Mouse (Mus musculus) hindbrain, embryonic 13.5 days (tissue): ENCODE data around the gene 4933428G20Rik. TPM values are rescaled to one million over a fixed set of nuclear protein-coding genes. Genes with fewer than 3 reads are reported as not detected.

ENCODE experiments used
- ATAC-seq: fragments of 200-750 bp; cut with Nextera tagmentation; 2 replicates; pipeline ENCODE4 v1.8.0; 2017; ENCODE audit warnings: moderate TSS enrichment; ENCODE audit not compliant: low FRiP score
- H3K27ac ChIP-seq: fragments of 300-500 bp; sonication (generic); 2 replicates; pipeline ENCODE4 v1.5.1; 2015; ENCODE audit warnings: inconsistent platforms, mild to moderate bottlenecking, moderate library complexity
- H3K27me3 ChIP-seq: fragments of 300-500 bp; sonication (generic); 2 replicates; pipeline ENCODE4 v1.6.1; 2015; ENCODE audit warnings: mild to moderate bottlenecking, inconsistent platforms
- H3K36me3 ChIP-seq: fragments of 300-500 bp; sonication (generic); 2 replicates; pipeline ENCODE4 v1.6.1; 2015; ENCODE audit warnings: mild to moderate bottlenecking, inconsistent platforms
- H3K4me1 ChIP-seq: fragments of 300-500 bp; sonication (generic); replicated peaks from 2 replicates; pipeline ENCODE4 v1.6.1; 2015; ENCODE audit warnings: inconsistent platforms
- H3K4me2 ChIP-seq: fragments of 300-500 bp; sonication (generic); 2 replicates; pipeline ENCODE4 v1.6.1; 2015; ENCODE audit warnings: inconsistent platforms, mild to moderate bottlenecking, moderate library complexity
- H3K4me3 ChIP-seq: fragments of 300-500 bp; sonication (generic); 2 replicates; pipeline ENCODE4 v1.5.1; 2015; ENCODE audit warnings: mild to moderate bottlenecking, inconsistent platforms
- H3K9ac ChIP-seq: fragments of 300-500 bp; sonication (generic); 2 replicates; pipeline ENCODE4 v1.6.1; 2015; ENCODE audit warnings: mild to moderate bottlenecking, inconsistent platforms
- H3K9me3 ChIP-seq: fragments of 300-500 bp; sonication (generic); 2 replicates; pipeline ENCODE4 v1.6.1; 2016; ENCODE audit warnings: inconsistent platforms
- WGBS: fragments of 180-500 bp; shearing (Covaris S2); methylation state at CpG from one replicate; pipeline ENCODE4 v1.1.7; 2015; 5-methylcytosine and 5-hydroxymethylcytosine counted together
- polyA plus RNA-seq: library from polyadenylated mRNA; unstranded; fragments of >200 nt; fragmentation: Nextera tagmentation; extraction: Ambion mirVana; gene quantifications from 2 replicates; pipeline ENCODE4 v1.2.1, GENCODE M21; 2015

Gene 4933428G20Rik
- polyA plus RNA-seq, 1 experiment from 2014 or later, result 1.2 TPM

GRCm38 (mm10) chr11:97492836-97493235 lies 7.3 kb downstream of the 4933428G20Rik start:
- no peak overlapping the region for H3K4me3 ChIP-seq
- H3K4me2 ChIP-seq, result no peak overlapping the region
- H3K4me1 ChIP-seq, result peaks cover 7% of the 10 kb centered on the region; the same call in 1 of the 2 replicates
- H3K9ac ChIP-seq, result no peak overlapping the region
- no peak for ATAC-seq
- H3K27me3 ChIP-seq, result peaks cover 25% of the 10 kb centered on the region
- H3K9me3 ChIP-seq, result no peaks in the 10 kb centered on the region
- 80% methylated on average over 3 of the region's 3 CpGs for WGBS
- no peak overlapping the region for H3K27ac ChIP-seq
- peaks cover 58% of the 10 kb centered on the region for H3K36me3 ChIP-seq

- H3K36me3 ChIP-seq, result peaks cover 57% of the 10 kb centered on the region
- no peak overlapping the region for H3K4me3 ChIP-seq
- no peak overlapping the region for H3K27ac ChIP-seq
- 78% methylated on average over 10 of the region's 10 CpGs for WGBS
- ATAC-seq, result no peak
- no peak overlapping the region for H3K4me2 ChIP-seq
- H3K4me1 ChIP-seq, result peaks cover 7% of the 10 kb centered on the region; the same call in 1 of the 2 replicates
- peaks cover 13% of the 10 kb centered on the region; the same call in 1 of the 2 replicates for H3K27me3 ChIP-seq
- H3K9me3 ChIP-seq, result no peaks in the 10 kb centered on the region
- H3K9ac ChIP-seq, result no peak overlapping the region; the same call in 1 of the 2 replicates
Observed at GRCm38 (mm10) chr11:97491640-97492039, 8.5 kb downstream of the 4933428G20Rik start.

- Histone ChIP-seq H3K9ac (no peak overlapping the region), H3K4me2 (no peak overlapping the region), H3K9me3 (no peaks in the 10 kb centered on the region), H3K4me1 (peaks cover 7% of the 10 kb centered on the region; the same call in 1 of the 2 replicates), H3K27me3 (peaks cover 10% of the 10 kb centered on the region; the same call in 1 of the 2 replicates), H3K36me3 (peaks cover 61% of the 10 kb centered on the region), H3K27ac (no peak overlapping the region), H3K4me3 (no peak overlapping the region)
- 20% methylated on average over 16 of the region's 16 CpGs for WGBS
- ATAC-seq, result no peak
Observed at GRCm38 (mm10) chr11:97489589-97490324, 10.4 kb downstream of the 4933428G20Rik start.

- no peaks in the 10 kb centered on the region for H3K9me3 ChIP-seq
- no peak overlapping the region for H3K9ac ChIP-seq
- no peak overlapping the region for H3K4me3 ChIP-seq
- H3K4me1 ChIP-seq, result peaks cover 7% of the 10 kb centered on the region; the same call in 1 of the 2 replicates
- H3K27me3 ChIP-seq, result peaks cover 10% of the 10 kb centered on the region; the same call in 1 of the 2 replicates
- peaks cover 55% of the 10 kb centered on the region for H3K36me3 ChIP-seq
- WGBS, result 82% methylated on average over 3 of the region's 3 CpGs
- no peak overlapping the region for H3K27ac ChIP-seq
- no peak for ATAC-seq
- H3K4me2 ChIP-seq, result no peak overlapping the region
Observed at GRCm38 (mm10) chr11:97487656-97488055, 12.5 kb downstream of the 4933428G20Rik start.

- H3K4me2 ChIP-seq, result no peak overlapping the region
- no peaks in the 10 kb centered on the region for H3K9me3 ChIP-seq
- 83% methylated on average over 8 of the region's 8 CpGs for WGBS
- H3K36me3 ChIP-seq, result peaks cover 51% of the 10 kb centered on the region
- peaks cover 6% of the 10 kb centered on the region; the same call in 1 of the 2 replicates for H3K27me3 ChIP-seq
- H3K27ac ChIP-seq, result no peak overlapping the region
- H3K4me1 ChIP-seq, result peaks cover 7% of the 10 kb centered on the region; the same call in 1 of the 2 replicates
- no peak for ATAC-seq
- no peak overlapping the region for H3K9ac ChIP-seq
- H3K4me3 ChIP-seq, result no peak overlapping the region
Observed at GRCm38 (mm10) chr11:97485661-97486060, 14.5 kb downstream of the 4933428G20Rik start.

- Histone ChIP-seq H3K36me3 (peaks cover 73% of the 10 kb centered on the region), H3K4me1 (no peaks in the 10 kb centered on the region), H3K9ac (no peak overlapping the region), H3K4me2 (no peak overlapping the region), H3K9me3 (no peaks in the 10 kb centered on the region), H3K27me3 (no peaks in the 10 kb centered on the region), H3K27ac (no peak overlapping the region), H3K4me3 (no peak overlapping the region)
- WGBS, result 76% methylated on average over 8 of the region's 8 CpGs
- ATAC-seq, result no peak
Observed at GRCm38 (mm10) chr11:97479824-97480223, 20.3 kb downstream of the 4933428G20Rik start.

- Histone ChIP-seq H3K27me3 (no peaks in the 10 kb centered on the region), H3K9me3 (no peaks in the 10 kb centered on the region), H3K9ac (no peak overlapping the region), H3K4me1 (no peaks in the 10 kb centered on the region), H3K4me2 (no peak overlapping the region), H3K36me3 (peaks cover 74% of the 10 kb centered on the region), H3K4me3 (no peak overlapping the region), H3K27ac (no peak overlapping the region; the same call in 1 of the 2 replicates)
- WGBS, result 90% methylated on average over 10 of the region's 10 CpGs
- ATAC-seq, result no peak
Observed at GRCm38 (mm10) chr11:97479085-97479484, 21.1 kb downstream of the 4933428G20Rik start.

GRCm38 (mm10) chr11:97478345-97478744 lies 21.8 kb downstream of the 4933428G20Rik start:
- whole genome bisulfite sequencing, result 89% methylated on average over 6 of the region's 6 CpGs
- Histone ChIP-seq H3K4me2 (no peak overlapping the region), H3K27ac (no peak overlapping the region), H3K4me1 (no peaks in the 10 kb centered on the region), H3K9me3 (no peaks in the 10 kb centered on the region), H3K27me3 (no peaks in the 10 kb centered on the region), H3K36me3 (peaks cover 81% of the 10 kb centered on the region), H3K9ac (no peak overlapping the region), H3K4me3 (no peak overlapping the region)
- no peak for ATAC-seq

- no peak overlapping the region for H3K4me3 ChIP-seq
- no peak for ATAC-seq
- H3K27me3 ChIP-seq, result no peaks in the 10 kb centered on the region
- H3K4me1 ChIP-seq, result no peaks in the 10 kb centered on the region
- 58% methylated on average over 7 of the region's 7 CpGs for WGBS
- H3K4me2 ChIP-seq, result no peak overlapping the region
- peaks cover 77% of the 10 kb centered on the region for H3K36me3 ChIP-seq
- H3K9ac ChIP-seq, result no peak overlapping the region
- no peak overlapping the region for H3K27ac ChIP-seq
- no peaks in the 10 kb centered on the region for H3K9me3 ChIP-seq
Observed at GRCm38 (mm10) chr11:97477431-97477830, 22.7 kb downstream of the 4933428G20Rik start.

GRCm38 (mm10) chr11:97476334-97477095 lies 23.6 kb downstream of the 4933428G20Rik start:
- no peaks in the 10 kb centered on the region for H3K4me1 ChIP-seq
- H3K9ac ChIP-seq, result no peak overlapping the region
- no peaks in the 10 kb centered on the region for H3K27me3 ChIP-seq
- ATAC-seq, result peak; percentile 53; the same call in 1 of the 2 replicates
- no peaks in the 10 kb centered on the region for H3K9me3 ChIP-seq
- H3K36me3 ChIP-seq, result peaks cover 78% of the 10 kb centered on the region
- H3K27ac ChIP-seq, result peak overlapping the region; percentile 45
- 62% methylated on average over 8 of the region's 8 CpGs for WGBS
- no peak overlapping the region for H3K4me3 ChIP-seq
- no peak overlapping the region for H3K4me2 ChIP-seq

GRCm38 (mm10) chr11:97471276-97471675 lies 28.9 kb downstream of the 4933428G20Rik start:
- Histone ChIP-seq H3K27ac (no peak overlapping the region), H3K9ac (no peak overlapping the region), H3K4me1 (peaks cover 3% of the 10 kb centered on the region; the same call in 1 of the 2 replicates), H3K4me2 (no peak overlapping the region), H3K4me3 (no peak overlapping the region), H3K27me3 (no peaks in the 10 kb centered on the region), H3K36me3 (peaks cover 90% of the 10 kb centered on the region), H3K9me3 (no peaks in the 10 kb centered on the region)
- no peak for ATAC-seq
- 86% methylated on average over 6 of the region's 6 CpGs for WGBS

GRCm38 (mm10) chr11:97469828-97470227 lies 30.3 kb downstream of the 4933428G20Rik start:
- H3K4me3 ChIP-seq, result no peak overlapping the region

More at GRCm38 (mm10) chr11:97469828-97470227, 30.3 kb downstream of the 4933428G20Rik start:
- ATAC-seq, result no peak
- 0 out of 2 replicates have a peak overlapping the region, but pooled peaks have one; percentile 2 for H3K9ac ChIP-seq
- H3K4me2 ChIP-seq, result no peak overlapping the region
- peaks cover 90% of the 10 kb centered on the region for H3K36me3 ChIP-seq
- H3K9me3 ChIP-seq, result no peaks in the 10 kb centered on the region
- WGBS, result 91% methylated on average over 7 of the region's 7 CpGs
- H3K27ac ChIP-seq, result no peak overlapping the region
- no peaks in the 10 kb centered on the region for H3K27me3 ChIP-seq
- peaks cover 4% of the 10 kb centered on the region; the same call in 1 of the 2 replicates for H3K4me1 ChIP-seq
